Mouse (Mus musculus) heart, embryonic 16.5 days (tissue): ENCODE results near the gene Mrpl24. TPM values are rescaled to one million over a fixed set of nuclear protein-coding genes. Genes with fewer than 3 reads are reported as not detected.

ENCODE experiments used
- ATAC-seq: fragments of 200-750 bp; cut with Nextera tagmentation; replicated peaks from 2 replicates; pipeline ENCODE4 v1.8.0; 2017; ENCODE audit warnings: moderate number of reproducible peaks; ENCODE audit not compliant: insufficient read depth, low FRiP score; ENCODE audit errors: extremely low read depth
- H3K27ac ChIP-seq: fragments of 300-500 bp; sonication (generic); 2 replicates; pipeline ENCODE4 v1.5.1; 2014; ENCODE audit warnings: mild to moderate bottlenecking, low read length, control low read depth, moderate library complexity
- H3K27me3 ChIP-seq: fragments of 300-500 bp; sonication (generic); 2 replicates; pipeline ENCODE4 v1.6.1; 2014; ENCODE audit warnings: low read length, mixed read lengths; ENCODE audit not compliant: control insufficient read depth, insufficient read depth
- H3K36me3 ChIP-seq: fragments of 300-500 bp; sonication (generic); 2 replicates; pipeline ENCODE4 v1.6.1; 2014; ENCODE audit not compliant: control insufficient read depth, insufficient read depth
- H3K4me1 ChIP-seq: fragments of 300-500 bp; sonication (generic); 2 replicates; pipeline ENCODE4 v1.6.1; 2014; ENCODE audit warnings: low read length, mixed read lengths; ENCODE audit not compliant: control insufficient read depth, insufficient read depth
- H3K4me2 ChIP-seq: fragments of 300-500 bp; sonication (generic); 2 replicates; pipeline ENCODE4 v1.6.1; 2014; ENCODE audit warnings: low read depth, mild to moderate bottlenecking, control low read depth, low read length
- H3K4me3 ChIP-seq: fragments of 300-500 bp; sonication (generic); 2 replicates; pipeline ENCODE4 v1.5.1; 2014; ENCODE audit warnings: mild to moderate bottlenecking, control low read depth, low read length
- H3K9ac ChIP-seq: fragments of 300-500 bp; sonication (generic); 2 replicates; pipeline ENCODE4 v1.6.1; 2014; ENCODE audit warnings: low read length, control low read depth
- H3K9me3 ChIP-seq: fragments of 300-500 bp; sonication (generic); replicated peaks from 2 replicates; pipeline ENCODE4 v1.6.1; 2016; ENCODE audit warnings: low read length; ENCODE audit not compliant: control insufficient read depth
- WGBS: fragments of 180-500 bp; shearing (Covaris S2); extraction: QIAGEN DNeasy Blood & Tissue Kit; methylation state at CpG from one replicate; pipeline ENCODE4 v1.1.7; 2014; 5-methylcytosine and 5-hydroxymethylcytosine counted together
- polyA plus RNA-seq: library from polyadenylated mRNA; unstranded; fragments of >200 nt; fragmentation: Nextera tagmentation; extraction: Ambion mirVana; gene quantifications from 2 replicates; pipeline ENCODE4 v1.2.1, GENCODE M21; 2015

Gene Mrpl24
- polyA plus RNA-seq, 1 experiment from 2014 or later: 68.4 TPM

GRCm38 (mm10) chr3:87935776-87936175, 16.5 kb downstream of the Mrpl24 start:
- Histone ChIP-seq H3K4me3 (no peak overlapping the region), H3K9ac (no peak overlapping the region; the same call in 1 of the 2 replicates), H3K4me1 (peaks cover 7% of the 10 kb centered on the region), H3K27ac (no peak overlapping the region), H3K27me3 (no peaks in the 10 kb centered on the region), H3K9me3 (no peaks in the 10 kb centered on the region), H3K4me2 (no peak overlapping the region), H3K36me3 (peaks cover 44% of the 10 kb centered on the region)
- ATAC-seq: 0 out of 2 replicates have a peak, but pooled peaks have one; percentile 21
- 97% methylated on average over 2 of the region's 2 CpGs for WGBS

GRCm38 (mm10) chr3:87940611-87941010, 21.3 kb downstream of the Mrpl24 start:
- Histone ChIP-seq H3K9ac (no peak overlapping the region), H3K4me2 (no peak overlapping the region), H3K9me3 (no peaks in the 10 kb centered on the region), H3K27me3 (peaks cover 6% of the 10 kb centered on the region; the same call in 1 of the 2 replicates), H3K36me3 (peaks cover 41% of the 10 kb centered on the region), H3K4me3 (no peak overlapping the region), H3K4me1 (peaks cover 2% of the 10 kb centered on the region; the same call in 1 of the 2 replicates), H3K27ac (no peak overlapping the region)
- no peak for ATAC-seq
- WGBS: 71% methylated on average over 5 of the region's 5 CpGs

GRCm38 (mm10) chr3:87942471-87942870, 23.2 kb downstream of the Mrpl24 start:
- H3K9me3 ChIP-seq: no peaks in the 10 kb centered on the region
- peaks cover 7% of the 10 kb centered on the region for H3K4me1 ChIP-seq
- peaks cover 20% of the 10 kb centered on the region for H3K27me3 ChIP-seq
- no peak overlapping the region for H3K27ac ChIP-seq
- no peak for ATAC-seq
- no peak overlapping the region for H3K4me3 ChIP-seq
- peaks cover 35% of the 10 kb centered on the region for H3K36me3 ChIP-seq
- no peak overlapping the region for H3K9ac ChIP-seq
- WGBS: 88% methylated on average over 2 of the region's 2 CpGs
- no peak overlapping the region for H3K4me2 ChIP-seq

- H3K9me3 ChIP-seq: no peaks in the 10 kb centered on the region
- H3K27me3 ChIP-seq: peaks cover 29% of the 10 kb centered on the region
- peaks cover 18% of the 10 kb centered on the region for H3K4me1 ChIP-seq
- peaks cover 26% of the 10 kb centered on the region for H3K36me3 ChIP-seq
- H3K9ac ChIP-seq: no peak overlapping the region
- H3K4me3 ChIP-seq: no peak overlapping the region
- H3K4me2 ChIP-seq: no peak overlapping the region
- no peak overlapping the region for H3K27ac ChIP-seq
- WGBS: 63% methylated on average over 7 of the region's 7 CpGs
- no peak for ATAC-seq
Observed at GRCm38 (mm10) chr3:87943586-87943985, 24.3 kb downstream of the Mrpl24 start.

GRCm38 (mm10) chr3:87944838-87945600, 25.7 kb downstream of the Mrpl24 start:
- H3K27me3 ChIP-seq: peaks cover 41% of the 10 kb centered on the region
- peaks cover 26% of the 10 kb centered on the region for H3K4me1 ChIP-seq
- H3K9me3 ChIP-seq: no peaks in the 10 kb centered on the region
- H3K4me2 ChIP-seq: no peak overlapping the region
- WGBS: 24% methylated on average over 4 of the region's 4 CpGs
- no peak overlapping the region for H3K9ac ChIP-seq
- H3K27ac ChIP-seq: no peak overlapping the region
- H3K36me3 ChIP-seq: peaks cover 15% of the 10 kb centered on the region
- no peak overlapping the region for H3K4me3 ChIP-seq
- ATAC-seq: peak; percentile 62

- Histone ChIP-seq H3K9ac (no peak overlapping the region), H3K27ac (no peak overlapping the region), H3K27me3 (peaks cover 50% of the 10 kb centered on the region), H3K36me3 (peaks cover 9% of the 10 kb centered on the region), H3K9me3 (no peaks in the 10 kb centered on the region), H3K4me1 (peaks cover 26% of the 10 kb centered on the region), H3K4me3 (no peak overlapping the region), H3K4me2 (no peak overlapping the region)
- ATAC-seq: no peak
- WGBS: 42% methylated on average over 12 of the region's 12 CpGs
Observed at GRCm38 (mm10) chr3:87945781-87946540, 26.7 kb downstream of the Mrpl24 start.

- 44% methylated on average over 1 of the region's 1 CpGs for WGBS
- Histone ChIP-seq H3K9me3 (no peaks in the 10 kb centered on the region), H3K36me3 (peaks cover 4% of the 10 kb centered on the region), H3K27me3 (peaks cover 56% of the 10 kb centered on the region), H3K27ac (no peak overlapping the region), H3K9ac (no peak overlapping the region), H3K4me1 (peaks cover 26% of the 10 kb centered on the region), H3K4me3 (no peak overlapping the region), H3K4me2 (no peak overlapping the region)
- no peak for ATAC-seq
Observed at GRCm38 (mm10) chr3:87946541-87946860, 27.2 kb downstream of the Mrpl24 start.

- WGBS: 4% methylated on average over 26 of the region's 26 CpGs
- Histone ChIP-seq H3K9me3 (no peaks in the 10 kb centered on the region), H3K4me3 (peak overlapping the region; percentile 41), H3K9ac (peak overlapping the region; percentile 44; the same call in 1 of the 2 replicates), H3K4me1 (peaks cover 28% of the 10 kb centered on the region), H3K36me3 (no peaks in the 10 kb centered on the region), H3K27me3 (peaks cover 59% of the 10 kb centered on the region), H3K27ac (no peak overlapping the region), H3K4me2 (peak overlapping the region; percentile 64)
- ATAC-seq: no peak
Observed at GRCm38 (mm10) chr3:87947056-87947810, 27.9 kb downstream of the Mrpl24 start.
